Mouse (Mus musculus) splenic B cell, adult 2 months (primary cell): Measurements from ENCODE around the gene Vmn2r78.
"Not testable (repeated sequence)": the region's sequence is repeated elsewhere in the genome, so short reads cannot be mapped to it uniquely, and the experiment has no call there.

Source experiments
- DNase-seq: peaks from one replicate; pipeline ENCODE4 v3.0.0-alpha.2; 2011; ENCODE audit warnings: low read depth, low spot score
- H3K27me3 ChIP-seq: 2 replicates; pipeline ENCODE4 v1.6.1; 2012; ENCODE audit warnings: mild to moderate bottlenecking, low read length, moderate library complexity, mixed read lengths; ENCODE audit not compliant: control insufficient read depth, poor library complexity, insufficient read depth, severe bottlenecking
- H3K36me3 ChIP-seq: 2 replicates; pipeline ENCODE4 v1.6.1; 2012; ENCODE audit warnings: mild to moderate bottlenecking, low read length, moderate library complexity, mixed read lengths; ENCODE audit not compliant: control insufficient read depth, poor library complexity, insufficient read depth, severe bottlenecking

Vmn2r78 gene

DNA sequence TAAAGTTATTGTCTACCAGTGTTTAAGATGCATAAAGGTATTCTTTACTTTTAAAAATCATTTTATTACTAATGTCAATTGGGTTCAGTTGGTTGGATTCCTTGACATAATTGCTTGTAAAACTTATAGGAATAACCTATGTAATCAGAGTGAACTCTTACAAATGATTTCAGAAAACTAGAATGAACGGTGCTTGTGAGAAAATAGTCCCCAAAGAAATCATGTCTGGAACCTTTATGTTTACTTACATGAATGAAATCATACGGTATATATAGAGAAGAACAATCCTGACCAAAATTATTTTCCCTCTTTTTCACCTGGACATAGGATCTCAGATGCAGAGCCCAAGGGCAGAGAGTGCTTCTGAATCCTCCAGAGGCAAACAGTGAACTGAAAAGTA is at the start of gene Vmn2r78:
TSS of gene Vmn2r78 (plus strand) at position 301 of the 400 bp plus-strand sequence.
- H3K36me3 ChIP-seq, DNase-seq, H3K27me3 ChIP-seq: not testable (repeated sequence)

DNA sequence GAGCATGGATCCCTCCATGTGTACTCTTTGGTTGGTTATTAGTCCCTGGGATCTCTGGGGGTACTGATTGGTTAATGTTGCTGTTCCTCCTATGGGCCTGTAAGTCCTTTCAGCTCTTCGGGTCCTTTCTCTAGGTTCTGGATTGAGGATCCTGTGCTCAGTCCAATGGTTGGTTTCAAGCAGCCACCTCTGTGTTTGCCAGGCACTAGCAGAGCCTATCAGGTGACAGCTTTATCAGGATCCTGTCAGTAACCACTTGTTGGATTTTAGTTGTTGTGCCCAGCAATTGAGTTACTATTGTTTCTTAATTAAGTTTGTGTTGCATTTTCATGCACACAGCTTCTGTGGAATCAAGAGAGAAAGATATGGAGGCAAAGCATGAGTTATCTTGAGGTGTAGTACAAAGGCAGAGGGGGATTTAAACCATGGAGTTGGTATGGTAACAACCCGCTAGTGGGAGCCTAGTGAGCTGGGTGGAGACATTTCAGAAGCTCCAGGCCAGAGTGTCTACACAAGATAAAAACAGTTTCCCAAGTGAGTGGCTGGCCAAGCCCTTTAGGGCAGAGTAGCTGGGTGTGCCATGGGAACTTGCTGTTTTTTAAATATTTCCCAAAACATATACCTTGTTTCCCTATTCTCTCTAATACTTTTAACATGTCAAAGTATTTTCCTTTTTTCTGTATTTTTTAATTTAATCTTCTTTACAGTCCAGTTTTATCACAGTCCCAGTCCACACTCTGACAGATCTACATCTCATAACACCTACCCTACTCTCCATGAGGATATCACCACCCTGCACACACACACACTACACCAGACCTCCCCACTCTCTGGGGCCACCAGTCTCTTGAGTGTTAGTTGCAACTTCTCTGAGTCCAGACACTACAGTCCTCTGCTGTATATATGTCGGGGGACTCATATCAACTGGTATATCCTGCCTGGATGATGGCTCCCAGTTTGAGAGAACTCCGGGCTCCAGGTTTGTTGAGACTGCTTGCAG is 25.1 kb upstream of the Vmn2r78 start:
- no peak for DNase-seq
- H3K36me3 ChIP-seq, result no peaks in the 10 kb centered on the region
- no peaks in the 10 kb centered on the region for H3K27me3 ChIP-seq

DNA sequence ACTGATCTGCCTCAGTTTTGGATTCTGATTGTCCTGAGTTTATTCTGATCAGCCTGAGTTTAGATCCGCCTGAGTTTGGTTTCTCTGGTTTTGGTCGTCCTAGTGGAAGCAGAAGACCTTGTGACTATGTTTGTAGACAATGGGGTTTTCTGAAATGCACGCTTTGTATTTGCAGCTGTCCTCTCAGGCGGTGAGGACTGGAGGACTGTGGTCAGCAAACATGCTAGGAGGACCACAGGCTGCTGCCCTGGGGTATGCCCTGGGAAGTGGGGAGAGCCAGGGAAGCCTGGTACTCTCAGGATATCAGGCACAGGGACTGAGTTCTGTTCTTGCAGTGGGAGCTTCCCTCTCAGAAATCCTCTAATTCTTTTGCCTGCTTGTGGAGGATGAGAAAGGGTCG is 22.4 kb downstream of the Vmn2r78 start:
- no peak for DNase-seq
- H3K27me3 ChIP-seq, result no peaks in the 10 kb centered on the region
- H3K36me3 ChIP-seq, result no peaks in the 10 kb centered on the region

DNA sequence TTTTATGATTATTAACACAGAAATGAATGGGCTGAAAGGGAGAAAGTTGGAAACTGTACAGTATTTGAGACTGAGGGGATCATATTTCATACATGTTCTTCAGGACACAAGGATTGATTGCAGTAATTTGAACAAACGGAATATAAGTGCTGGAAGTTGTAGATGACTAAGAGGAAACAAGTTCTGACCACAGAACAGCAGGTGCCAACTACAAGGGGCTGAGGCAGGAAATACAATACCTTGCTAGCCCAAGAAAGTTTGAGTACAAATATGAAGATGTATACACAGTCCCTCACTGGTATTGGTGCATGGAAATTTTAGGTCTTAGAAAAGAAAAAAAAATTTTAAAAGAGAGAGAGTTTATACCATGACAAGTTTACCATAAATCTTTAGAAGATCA is 79.8 kb downstream of the Vmn2r78 start:
- H3K36me3 ChIP-seq, result no peaks in the 10 kb centered on the region
- no peaks in the 10 kb centered on the region for H3K27me3 ChIP-seq
- DNase-seq, result no peak

DNA sequence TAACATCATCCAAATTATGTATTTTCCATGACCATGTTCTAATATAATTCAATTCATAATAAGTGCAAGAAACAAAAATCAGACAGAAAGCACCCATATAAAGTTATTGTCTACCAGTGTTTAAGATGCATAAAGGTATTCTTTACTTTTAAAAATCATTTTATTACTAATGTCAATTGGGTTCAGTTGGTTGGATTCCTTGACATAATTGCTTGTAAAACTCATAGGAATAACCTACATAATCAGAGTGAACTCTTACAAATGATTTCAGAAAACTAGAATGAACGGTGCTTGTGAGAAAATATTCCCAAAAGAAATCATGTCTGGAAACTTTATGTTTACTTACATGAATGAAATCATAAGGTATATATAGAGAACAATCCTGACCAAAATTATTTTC is 80.9 kb downstream of the Vmn2r78 start, which contains the start of gene Vmn2r79:
TSS of gene Vmn2r79 (plus strand) at position 301 of the 400 bp plus-strand sequence.
- not testable (repeated sequence) for DNase-seq, H3K27me3 ChIP-seq, H3K36me3 ChIP-seq
